Mouse (Mus musculus): Measurements from ENCODE around the gene Gtpbp4.
"Not testable (repeated sequence)": the region's sequence is repeated elsewhere in the genome, so short reads cannot be mapped to it uniquely, and the experiment has no call there.

The Gtpbp4 gene

GRCm38 (mm10) chr13:8956873-8957272, 39.0 kb downstream of the Gtpbp4 start:
- not testable (repeated sequence) for H3K4me1 ChIP-seq (replicated peaks; ENCODE audit: low read depth, low read length); H3K4me3 ChIP-seq (replicated peaks; ENCODE audit: low read length); H3K9me3 ChIP-seq (ENCODE audit: low read length); H3K36me3 ChIP-seq (ENCODE audit: insufficient read depth, low read length); H3K27me3 ChIP-seq (ENCODE audit: insufficient read depth, low read length)

GRCm38 (mm10) chr13:8955127-8955526, 40.8 kb downstream of the Gtpbp4 start:
- H3K4me1 ChIP-seq (replicated peaks; ENCODE audit: low read depth, low read length); H3K36me3 ChIP-seq (ENCODE audit: insufficient read depth, low read length); H3K4me3 ChIP-seq (replicated peaks; ENCODE audit: low read length); H3K27me3 ChIP-seq (ENCODE audit: insufficient read depth, low read length); H3K9me3 ChIP-seq (ENCODE audit: low read length): not testable (repeated sequence)

- H3K4me3 ChIP-seq (replicated peaks; ENCODE audit: low read length); H3K27me3 ChIP-seq (ENCODE audit: insufficient read depth, low read length): not testable (repeated sequence)
Observed at GRCm38 (mm10) chr13:8952563-8952962, 43.3 kb downstream of the Gtpbp4 start, which contains the start of gene Idi2. Idi2 (plus strand) TSS chr13:8952863.

GRCm38 (mm10) chr13:8948131-8948530, 47.8 kb downstream of the Gtpbp4 start, which contains the start of gene Gm9745:
Gm9745 (minus strand) TSS chr13:8948231.
- H3K9me3 ChIP-seq (ENCODE audit: low read length); H3K27me3 ChIP-seq (ENCODE audit: insufficient read depth, low read length); H3K4me1 ChIP-seq (replicated peaks; ENCODE audit: low read depth, low read length); H3K36me3 ChIP-seq (ENCODE audit: insufficient read depth, low read length); H3K4me3 ChIP-seq (replicated peaks; ENCODE audit: low read length): not testable (repeated sequence)

More at GRCm38 (mm10) chr13:8952563-8952962, 43.3 kb downstream of the Gtpbp4 start, which contains the start of gene Idi2:
- not testable (repeated sequence) for H3K4me1 ChIP-seq (replicated peaks; ENCODE audit: low read depth, low read length); H3K36me3 ChIP-seq (ENCODE audit: insufficient read depth, low read length); H3K9me3 ChIP-seq (ENCODE audit: low read length)

- not testable (repeated sequence) for H3K4me1 ChIP-seq (replicated peaks; ENCODE audit: low read depth, low read length); H3K9me3 ChIP-seq (ENCODE audit: low read length); H3K27me3 ChIP-seq (ENCODE audit: insufficient read depth, low read length); H3K36me3 ChIP-seq (ENCODE audit: insufficient read depth, low read length); H3K4me3 ChIP-seq (replicated peaks; ENCODE audit: low read length)
Observed at GRCm38 (mm10) chr13:8943828-8944227, 52.1 kb downstream of the Gtpbp4 start.

DNA sequence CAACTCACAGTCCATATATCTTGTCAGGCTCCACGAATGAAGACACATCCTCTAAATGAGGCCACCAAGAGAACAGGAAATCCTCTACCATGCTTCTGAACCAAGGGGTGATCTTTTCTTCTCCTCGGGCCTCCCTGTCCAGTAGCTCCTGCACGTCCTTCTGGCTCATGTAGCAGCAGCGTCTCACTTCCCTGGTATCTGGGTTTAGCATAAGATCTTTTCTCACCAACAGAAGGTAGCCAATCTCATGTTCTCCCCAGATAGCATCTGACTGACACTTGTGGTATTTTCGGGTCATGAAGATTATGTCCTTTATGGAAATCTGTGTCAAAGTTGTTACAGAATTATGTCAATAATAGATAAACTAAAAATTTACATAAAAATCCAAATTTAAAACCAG, 54.2 kb downstream of the Gtpbp4 start:
- not testable (repeated sequence) for H3K27me3 ChIP-seq (ENCODE audit: insufficient read depth, low read length); H3K4me3 ChIP-seq (replicated peaks; ENCODE audit: low read length); H3K36me3 ChIP-seq (ENCODE audit: insufficient read depth, low read length)
- Histone ChIP-seq H3K4me1 (replicated peaks; ENCODE audit: low read depth, low read length) (peaks cover 12% of the 10 kb centered on the region), H3K9me3 (ENCODE audit: low read length) (peaks cover 15% of the 10 kb centered on the region)

DNA sequence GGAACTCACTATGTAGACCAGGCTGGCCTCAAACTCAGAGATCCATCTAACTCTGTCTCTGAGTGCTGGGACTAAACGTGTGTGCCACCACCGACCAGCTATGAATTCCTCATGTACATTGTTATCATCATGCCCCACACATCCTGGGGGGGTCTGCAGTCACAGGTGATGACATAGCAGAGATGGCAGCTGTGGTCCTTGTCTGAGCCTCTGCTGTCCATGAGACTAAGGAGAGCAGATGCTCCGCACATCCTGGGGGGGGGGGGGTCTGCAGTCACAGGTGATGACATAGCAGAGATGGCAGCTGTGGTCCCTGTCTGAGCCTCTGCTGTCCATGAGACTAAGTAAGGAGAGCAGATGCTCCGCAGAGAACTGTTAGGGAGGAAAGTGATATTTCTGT, 54.8 kb downstream of the Gtpbp4 start:
- H3K4me3 ChIP-seq (replicated peaks; ENCODE audit: low read length); H3K27me3 ChIP-seq (ENCODE audit: insufficient read depth, low read length); H3K36me3 ChIP-seq (ENCODE audit: insufficient read depth, low read length): not testable (repeated sequence)
- peaks cover 12% of the 10 kb centered on the region for H3K4me1 ChIP-seq (replicated peaks; ENCODE audit: low read depth, low read length)
- peaks cover 21% of the 10 kb centered on the region for H3K9me3 ChIP-seq (ENCODE audit: low read length)

DNA sequence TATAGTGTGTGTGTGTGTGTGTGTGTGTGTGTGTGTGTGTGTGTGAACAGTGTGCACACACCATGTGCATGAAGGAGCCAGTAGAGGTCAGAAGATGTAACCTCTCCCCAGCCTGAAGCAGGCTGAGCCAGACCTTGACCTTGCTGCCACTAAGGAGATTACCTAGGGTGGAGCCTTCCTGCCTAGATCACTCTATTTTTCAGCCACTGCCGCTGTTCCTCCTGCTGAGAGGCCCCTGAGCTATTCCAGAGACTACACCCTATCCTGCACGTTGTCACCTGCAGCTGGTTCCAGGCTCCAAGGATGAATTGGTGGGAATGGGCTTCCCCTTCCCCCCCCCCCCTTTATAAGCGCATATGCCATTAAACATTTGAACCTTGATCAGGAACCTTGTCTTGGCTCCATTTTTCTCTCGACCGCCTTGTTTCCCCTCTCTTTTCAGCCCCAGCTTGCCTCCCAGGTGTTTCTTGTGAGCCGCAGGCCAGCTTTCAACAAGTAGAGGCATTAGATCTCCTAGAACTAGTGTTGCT, 58.2 kb downstream of the Gtpbp4 start:
- H3K36me3 ChIP-seq (ENCODE audit: insufficient read depth, low read length); H3K4me3 ChIP-seq (replicated peaks; ENCODE audit: low read length); H3K27me3 ChIP-seq (ENCODE audit: insufficient read depth, low read length): not testable (repeated sequence)
- Histone ChIP-seq H3K4me1 (replicated peaks; ENCODE audit: low read depth, low read length) (peaks cover 12% of the 10 kb centered on the region), H3K9me3 (ENCODE audit: low read length) (peaks cover 34% of the 10 kb centered on the region)

GRCm38 (mm10) chr13:8933499-8933898, 62.4 kb downstream of the Gtpbp4 start:
- TF ChIP-seq NANOG (IDR thresholded peaks at IDR 0.05; ENCODE audit: borderline replicate concordance, low read length) (no peak), POU5F1 (IDR thresholded peaks at IDR 0.05; ENCODE audit: borderline replicate concordance, low read length) (no peak), CTCF (conservative IDR thresholded peaks at IDR 0.05; ENCODE audit: low read length) (no peak)
- Histone ChIP-seq H3K4me1 (replicated peaks; ENCODE audit: low read depth, low read length) (peaks cover under 1% of the 10 kb centered on the region), H3K9me3 (ENCODE audit: low read length) (peaks cover 53% of the 10 kb centered on the region), H3K4me3 (replicated peaks; ENCODE audit: low read length) (no peak overlapping the region), H3K27me3 (ENCODE audit: insufficient read depth, low read length) (no peaks in the 10 kb centered on the region), H3K36me3 (ENCODE audit: insufficient read depth, low read length) (no peaks in the 10 kb centered on the region)

All from E14TG2a.4 (cell line).